ENCODE assay signal across 17 mouse cellular contexts in genomic region chr7:117320552-117320951, GRCm38 (mm10).
DNase-seq lines count a peak whose midpoint lies in the region; ATAC-seq and TF ChIP-seq lines count a peak whose summit lies in the region.
"Had no signal": no experiment of that assay in that cellular context is flagged by ENCODE, and none has a peak within 500 bp of the region (broad histone marks: within the 10 kb centered on the region; RNA-seq: fewer than 3 reads in every experiment).

No protein-coding gene starts in this region.

- peak; percentile 15 for DNase-seq in embryonic facial prominence, embryonic 14.5 days (ENCODE audit: low spot score)
- DNase-seq in embryonic facial prominence, embryonic 10.5 days (ENCODE audit: low spot score): no peak
- no peak for DNase-seq in kidney, postnatal 0 days (ENCODE audit: low spot score)
- DNase-seq in kidney, postnatal 14 days: no peak
- DNase-seq in CH12.LX (ENCODE audit: extremely low read depth): no peak
- peak; percentile 17 for DNase-seq in layer of hippocampus, adult 9-10 months (ENCODE audit: low spot score)
- DNase-seq in spleen, postnatal 14 days (ENCODE audit: low spot score in 2 of 2): no peak
- DNase-seq: cerebellum, adult 9-11 months; heart, adult 11 months; kidney, postnatal 4 days; thymus, adult 18-20 months had no signal

- no peak overlapping the region for H3K9ac ChIP-seq in embryonic facial prominence, embryonic 14.5 days (ENCODE audit: low read depth, low read length)
- no peak overlapping the region for H3K9ac ChIP-seq in kidney, postnatal 0 days (ENCODE audit: low read depth, low read length)
- H3K9ac ChIP-seq in CH12.LX (ENCODE audit: insufficient read depth, low read depth): no peak overlapping the region
- H3K9ac ChIP-seq: liver, embryonic 15.5 days had no signal

- ATAC-seq in embryonic facial prominence, embryonic 14.5 days (ENCODE audit: low read depth): no peak
- no peak for ATAC-seq in kidney, postnatal 0 days (replicated peaks; ENCODE audit: low FRiP score, low read depth)
- no peak for ATAC-seq in erythroid progenitor cell, adult 5-6 weeks (replicated peaks; ENCODE audit: low FRiP score, poor library complexity, severe bottlenecking)
- ATAC-seq: activated CD4-positive, CD25-positive, alpha-beta regulatory T cell, adult 4 months; intestine, embryonic 16.5 days had no signal

- no peak for TF ChIP-seq EP300 in CH12.LX (IDR thresholded peaks at IDR 0.05; ENCODE audit: low read length)

- H3K36me3 ChIP-seq in embryonic facial prominence, embryonic 14.5 days (ENCODE audit: control insufficient read depth, insufficient read depth, low read length): no peaks in the 10 kb centered on the region
- H3K36me3 ChIP-seq in embryonic facial prominence, embryonic 10.5 days (replicated peaks): no peaks in the 10 kb centered on the region
- H3K36me3 ChIP-seq in kidney, postnatal 0 days (ENCODE audit: insufficient read depth, low read length): no peaks in the 10 kb centered on the region
- H3K36me3 ChIP-seq in CH12.LX (replicated peaks in 1 of 2; ENCODE audit: control insufficient read depth in 1 of 2, insufficient read depth in 1 of 2, low read length in 1 of 2): no peaks in the 10 kb centered on the region
- H3K36me3 ChIP-seq: limb, embryonic 10.5 days; liver, embryonic 15.5 days had no signal

- in situ Hi-C loops in CH12.LX (cut with MboI; ENCODE audit: low pct_ligation_motif_present, low pct_unique_long_range_greater_than_20kb, low sequenced_read_pairs): no loop called here

- no peak overlapping the region for H3K4me2 ChIP-seq in embryonic facial prominence, embryonic 14.5 days (ENCODE audit: low read depth, low read length)
- H3K4me2 ChIP-seq in kidney, postnatal 0 days (ENCODE audit: low read length): no peak overlapping the region
- no peak overlapping the region for H3K4me2 ChIP-seq in CH12.LX (ENCODE audit: insufficient read depth, low read depth, poor library complexity, severe bottlenecking)
- H3K4me2 ChIP-seq: liver, embryonic 15.5 days had no signal

- H3K27me3 ChIP-seq in embryonic facial prominence, embryonic 14.5 days (replicated peaks; ENCODE audit: control insufficient read depth, insufficient read depth, low read length): no peaks in the 10 kb centered on the region
- H3K27me3 ChIP-seq in embryonic facial prominence, embryonic 10.5 days (replicated peaks; ENCODE audit: low read depth, poor library complexity, severe bottlenecking): no peaks in the 10 kb centered on the region
- no peaks in the 10 kb centered on the region for H3K27me3 ChIP-seq in kidney, postnatal 0 days (ENCODE audit: insufficient read depth, low read length)
- H3K27me3 ChIP-seq in CH12.LX (replicated peaks): no peaks in the 10 kb centered on the region
- H3K27me3 ChIP-seq: liver, embryonic 15.5 days; megakaryocyte, embryonic 14.5 days had no signal

- dilution Hi-C loops in CH12.LX (cut with MboI; ENCODE audit: extremely low pct_ligation_motif_present, extremely low pct_unique_long_range_greater_than_20kb, low sequenced_read_pairs): no loop called here

- no peak overlapping the region for H3K4me3 ChIP-seq in embryonic facial prominence, embryonic 14.5 days (ENCODE audit: low read depth, low read length)
- H3K4me3 ChIP-seq in embryonic facial prominence, embryonic 10.5 days: no peak overlapping the region
- no peak overlapping the region for H3K4me3 ChIP-seq in kidney, postnatal 0 days (replicated peaks; ENCODE audit: low read depth, low read length)
- H3K4me3 ChIP-seq in CH12.LX (replicated peaks in 1 of 3; ENCODE audit: low read depth in 2 of 3, low read length in 2 of 3, poor library complexity in 1 of 3): no peak overlapping the region
- H3K4me3 ChIP-seq: limb, embryonic 10.5 days; liver, embryonic 15.5 days; megakaryocyte, embryonic 14.5 days had no signal

- H3K4me1 ChIP-seq in embryonic facial prominence, embryonic 14.5 days (ENCODE audit: control insufficient read depth, insufficient read depth, low read length): no peaks in the 10 kb centered on the region
- H3K4me1 ChIP-seq in embryonic facial prominence, embryonic 10.5 days: no peaks in the 10 kb centered on the region
- H3K4me1 ChIP-seq in kidney, postnatal 0 days (replicated peaks; ENCODE audit: insufficient read depth, low read length): no peaks in the 10 kb centered on the region
- no peaks in the 10 kb centered on the region for H3K4me1 ChIP-seq in CH12.LX (ENCODE audit: control insufficient read depth in 1 of 2, insufficient read depth in 2 of 2)
- H3K4me1 ChIP-seq: limb, embryonic 10.5 days; liver, embryonic 15.5 days; megakaryocyte, embryonic 14.5 days had no signal

- TF ChIP-seq POLR2A in CH12.LX (IDR thresholded peaks at IDR 0.05; ENCODE audit: low read depth, low read length): no peak

- 46% methylated on average over 6 of the region's 6 CpGs for WGBS in embryonic facial prominence, embryonic 14.5 days
- 59% methylated on average over 6 of the region's 6 CpGs for WGBS in embryonic facial prominence, embryonic 10.5 days
- 37% methylated on average over 6 of the region's 6 CpGs for WGBS in kidney, postnatal 0 days

- H3K27ac ChIP-seq in embryonic facial prominence, embryonic 14.5 days (replicated peaks; ENCODE audit: low read depth, low read length): no peak overlapping the region
- no peak overlapping the region for H3K27ac ChIP-seq in embryonic facial prominence, embryonic 10.5 days (replicated peaks)
- no peak overlapping the region for H3K27ac ChIP-seq in kidney, postnatal 0 days
- no peak overlapping the region for H3K27ac ChIP-seq in CH12.LX (ENCODE audit: insufficient read depth, low read depth)
- H3K27ac ChIP-seq: limb, embryonic 10.5 days; liver, embryonic 15.5 days had no signal

- H3K9me3 ChIP-seq in embryonic facial prominence, embryonic 14.5 days (ENCODE audit: control insufficient read depth, low read length): no peaks in the 10 kb centered on the region
- no peaks in the 10 kb centered on the region for H3K9me3 ChIP-seq in embryonic facial prominence, embryonic 10.5 days
- H3K9me3 ChIP-seq in kidney, postnatal 0 days (replicated peaks; ENCODE audit: low read length): no peaks in the 10 kb centered on the region
- H3K9me3 ChIP-seq in CH12.LX (replicated peaks; ENCODE audit: low read length): no peaks in the 10 kb centered on the region
- H3K9me3 ChIP-seq: limb, embryonic 10.5 days; liver, embryonic 15.5 days had no signal

- peak; percentile 21; the same call in 1 of the 2 replicates for TF ChIP-seq CTCF in kidney, postnatal 0 days (IDR thresholded peaks at IDR 0.05; ENCODE audit: low read depth)
- peak in 1 of 2 experiments; percentile 29; a peak in 2 of 4 replicates for TF ChIP-seq CTCF in CH12.LX (conservative IDR thresholded peaks at IDR 0.05 in 1 of 2, IDR thresholded peaks at IDR 0.05 in 1 of 2; ENCODE audit: low read depth in 2 of 2, low read length in 2 of 2)

- no peaks in the 10 kb centered on the region for H3K79me2 ChIP-seq in CH12.LX (replicated peaks; ENCODE audit: control insufficient read depth, extremely low read depth, insufficient read depth, poor library complexity, severe bottlenecking)

- TF ChIP-seq RAD21 in CH12.LX (IDR thresholded peaks at IDR 0.05; ENCODE audit: low read depth, low read length): peak; percentile 23

TF ChIP-seq in CH12.LX, 34 proteins besides CTCF, POLR2A, EP300 and RAD21:
- TF ChIP-seq MYC (IDR thresholded peaks at IDR 0.05; ENCODE audit: low read depth, low read length): no peak
- TF ChIP-seq UBTF (IDR thresholded peaks at IDR 0.05; ENCODE audit: low read depth, low read length): no peak
- TF ChIP-seq JUND (conservative IDR thresholded peaks at IDR 0.05; ENCODE audit: low read depth, low read length): no peak
- TF ChIP-seq SMC3 (IDR thresholded peaks at IDR 0.05; ENCODE audit: low read depth, low read length): 0 out of 2 replicates have a peak, but pooled peaks have one; percentile 14

Comparison
In these comparisons a context has a peak if more than half of its experiments do, and no peak if none do; other contexts are left out.
1. DNase-seq: peak in embryonic facial prominence, embryonic 14.5 days (single experiment) and layer of hippocampus, adult 9-10 months (single experiment); none in embryonic facial prominence, embryonic 10.5 days (single experiment), kidney, postnatal 0 days (single experiment), kidney, postnatal 14 days (single experiment), CH12.LX (single experiment) and spleen, postnatal 14 days (0 of 2).